Mouse (Mus musculus): ENCODE measurements around the gene Akt2. TPM values are rescaled to one million over a fixed set of nuclear protein-coding genes. Genes with fewer than 3 reads are reported as not detected.

Gene Akt2
- polyA plus RNA-seq, 1 experiment from 2014 or later: 72.3 TPM

DNA sequence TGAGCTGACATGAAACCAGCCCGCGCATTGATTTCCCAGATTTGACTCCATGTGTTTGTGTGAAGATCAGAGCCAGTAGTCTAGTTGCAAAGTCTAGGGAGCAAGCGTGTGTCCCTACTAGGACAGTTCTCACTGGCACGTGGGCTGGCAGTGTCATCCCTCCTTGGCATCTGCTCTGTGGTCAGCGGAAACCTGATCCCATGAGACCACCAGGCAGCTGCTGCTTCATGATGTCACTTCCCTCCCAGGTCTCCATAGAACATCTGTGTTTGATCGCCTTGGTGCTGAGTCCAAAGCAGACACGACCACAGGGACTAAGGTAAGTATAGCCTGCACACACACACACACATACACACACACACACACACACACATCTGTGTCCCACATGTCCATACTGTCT is 12.9 kb upstream of the Akt2 start:
- no peak overlapping the region for H3K27ac ChIP-seq (ENCODE audit: low read depth, low read length)
- H3K27me3 ChIP-seq (ENCODE audit: control insufficient read depth, insufficient read depth, low read length): no peaks in the 10 kb centered on the region
- WGBS: 84% methylated on average over 7 of the region's 7 CpGs
- no peaks in the 10 kb centered on the region for H3K9me3 ChIP-seq (ENCODE audit: control insufficient read depth, low read length)
- DNase-seq (ENCODE audit: low spot score) (no peak), ATAC-seq (replicated peaks; ENCODE audit: low FRiP score) (no peak)
- peaks cover 3% of the 10 kb centered on the region; the same call in 1 of the 2 replicates for H3K36me3 ChIP-seq (ENCODE audit: control insufficient read depth, insufficient read depth, low read length)
- H3K4me2 ChIP-seq (ENCODE audit: low read depth, low read length, severe bottlenecking): no peak overlapping the region
- no peak overlapping the region for H3K4me3 ChIP-seq (ENCODE audit: low read depth, low read length)
- no peak overlapping the region for H3K9ac ChIP-seq (ENCODE audit: low read length)
- H3K4me1 ChIP-seq (replicated peaks; ENCODE audit: control insufficient read depth, insufficient read depth, low read length): no peaks in the 10 kb centered on the region

DNA sequence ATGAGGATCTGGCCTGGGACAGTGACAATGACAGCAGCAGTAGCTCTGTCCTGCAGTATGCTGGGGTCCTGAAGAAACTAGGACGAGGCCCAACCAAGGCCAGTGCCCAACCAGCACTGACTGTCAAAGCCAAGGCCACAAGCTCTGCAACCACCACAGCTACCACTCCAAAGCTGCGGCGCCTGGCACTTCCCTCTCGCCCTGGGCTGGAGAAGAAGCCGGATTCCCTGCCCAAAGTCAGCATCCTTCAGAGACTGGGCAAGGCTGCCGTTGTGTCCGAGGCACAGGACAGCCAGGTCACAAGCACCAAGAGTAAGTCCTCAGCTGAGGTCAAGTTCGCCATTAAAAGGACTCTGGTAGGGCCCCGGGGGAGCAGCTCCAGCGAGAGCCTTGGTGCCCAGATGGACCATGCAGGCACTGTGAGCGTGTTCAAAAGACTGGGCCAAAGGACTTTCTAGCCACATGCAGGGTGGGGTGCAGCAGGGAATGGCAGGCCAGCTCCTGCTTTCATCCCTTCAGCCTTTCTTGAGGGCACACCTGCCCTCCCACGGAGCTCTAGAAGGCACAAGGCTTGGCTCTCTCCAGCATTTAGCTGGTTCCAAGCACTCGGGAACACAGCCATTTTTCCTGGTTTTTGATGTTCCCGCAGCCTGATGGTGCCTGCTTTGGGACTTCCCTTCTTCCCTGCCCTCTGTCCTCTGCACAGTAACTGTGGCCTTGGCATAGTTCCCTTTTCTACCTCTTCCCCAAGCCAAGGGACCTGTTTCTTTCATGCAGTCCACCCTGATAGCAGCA is 10.8 kb upstream of the Akt2 start:
- Histone ChIP-seq H3K4me1 (replicated peaks; ENCODE audit: control insufficient read depth, insufficient read depth, low read length) (no peaks in the 10 kb centered on the region), H3K27me3 (ENCODE audit: control insufficient read depth, insufficient read depth, low read length) (no peaks in the 10 kb centered on the region), H3K4me2 (ENCODE audit: low read depth, low read length, severe bottlenecking) (no peak overlapping the region), H3K9ac (ENCODE audit: low read length) (no peak overlapping the region), H3K36me3 (ENCODE audit: control insufficient read depth, insufficient read depth, low read length) (peaks cover 3% of the 10 kb centered on the region; the same call in 1 of the 2 replicates), H3K27ac (ENCODE audit: low read depth, low read length) (no peak overlapping the region), H3K4me3 (ENCODE audit: low read depth, low read length) (no peak overlapping the region), H3K9me3 (ENCODE audit: control insufficient read depth, low read length) (no peaks in the 10 kb centered on the region)
- WGBS: 93% methylated on average over 14 of the region's 14 CpGs
- ATAC-seq (replicated peaks; ENCODE audit: low FRiP score) (no peak), DNase-seq (ENCODE audit: low spot score) (no peak)

DNA sequence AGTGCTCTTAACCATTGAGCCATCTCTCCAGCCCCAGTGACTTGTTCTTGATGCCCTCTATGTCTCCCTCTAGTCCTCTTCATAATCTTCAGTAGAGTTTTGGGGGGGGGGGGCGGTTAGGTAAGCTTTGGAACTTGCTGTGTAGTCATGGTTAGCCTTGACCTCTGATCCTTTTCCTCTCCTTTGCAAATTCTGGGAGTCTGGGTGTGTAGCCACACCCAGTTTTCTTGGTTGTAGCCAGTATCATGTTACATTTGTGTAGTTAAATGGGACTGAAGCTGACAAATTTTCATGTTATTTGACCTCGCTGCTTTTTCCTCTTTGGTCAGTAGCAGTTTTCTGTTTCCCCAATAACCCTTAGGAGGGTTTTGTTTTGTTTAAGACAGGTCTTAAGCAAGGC is 4.5 kb upstream of the Akt2 start:
- Histone ChIP-seq H3K4me3 (ENCODE audit: low read depth, low read length) (no peak overlapping the region), H3K9me3 (ENCODE audit: control insufficient read depth, low read length) (no peaks in the 10 kb centered on the region), H3K27me3 (ENCODE audit: control insufficient read depth, insufficient read depth, low read length) (no peaks in the 10 kb centered on the region), H3K4me1 (replicated peaks; ENCODE audit: control insufficient read depth, insufficient read depth, low read length) (no peaks in the 10 kb centered on the region), H3K27ac (ENCODE audit: low read depth, low read length) (no peak overlapping the region), H3K36me3 (ENCODE audit: control insufficient read depth, insufficient read depth, low read length) (no peaks in the 10 kb centered on the region), H3K4me2 (ENCODE audit: low read depth, low read length, severe bottlenecking) (no peak overlapping the region), H3K9ac (ENCODE audit: low read length) (no peak overlapping the region)
- WGBS: 74% methylated on average over 2 of the region's 2 CpGs
- DNase-seq (ENCODE audit: low spot score): no peak
- ATAC-seq (replicated peaks; ENCODE audit: low FRiP score): no peak

DNA sequence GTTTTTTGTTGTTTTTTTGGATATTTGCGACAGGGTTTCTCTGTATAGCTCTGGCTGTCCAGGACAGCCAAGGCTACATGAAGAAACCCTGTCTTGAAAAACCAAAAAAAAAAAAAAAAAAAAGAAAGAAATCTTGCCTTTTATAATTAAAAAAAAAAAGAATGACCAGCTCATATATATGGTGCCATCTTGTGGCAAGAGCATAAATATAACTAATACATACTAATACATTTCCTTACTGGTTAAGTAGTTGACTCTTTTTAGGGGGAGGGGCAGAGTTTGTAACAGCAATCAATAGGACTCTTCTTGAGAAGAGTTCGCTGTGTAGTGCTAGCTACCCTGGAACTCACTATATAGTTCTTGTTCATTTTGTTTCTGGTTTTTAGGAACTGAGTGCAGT is 3.6 kb upstream of the Akt2 start:
- 83% methylated on average over 2 of the region's 2 CpGs for WGBS
- Histone ChIP-seq H3K9me3 (ENCODE audit: control insufficient read depth, low read length) (no peaks in the 10 kb centered on the region), H3K4me2 (ENCODE audit: low read depth, low read length, severe bottlenecking) (no peak overlapping the region), H3K4me3 (ENCODE audit: low read depth, low read length) (no peak overlapping the region), H3K27me3 (ENCODE audit: control insufficient read depth, insufficient read depth, low read length) (no peaks in the 10 kb centered on the region), H3K9ac (ENCODE audit: low read length) (no peak overlapping the region), H3K27ac (ENCODE audit: low read depth, low read length) (no peak overlapping the region), H3K36me3 (ENCODE audit: control insufficient read depth, insufficient read depth, low read length) (no peaks in the 10 kb centered on the region), H3K4me1 (replicated peaks; ENCODE audit: control insufficient read depth, insufficient read depth, low read length) (peaks cover 1% of the 10 kb centered on the region; the same call in 1 of the 2 replicates)
- ATAC-seq (replicated peaks; ENCODE audit: low FRiP score) (no peak), DNase-seq (ENCODE audit: low spot score) (no peak)

DNA sequence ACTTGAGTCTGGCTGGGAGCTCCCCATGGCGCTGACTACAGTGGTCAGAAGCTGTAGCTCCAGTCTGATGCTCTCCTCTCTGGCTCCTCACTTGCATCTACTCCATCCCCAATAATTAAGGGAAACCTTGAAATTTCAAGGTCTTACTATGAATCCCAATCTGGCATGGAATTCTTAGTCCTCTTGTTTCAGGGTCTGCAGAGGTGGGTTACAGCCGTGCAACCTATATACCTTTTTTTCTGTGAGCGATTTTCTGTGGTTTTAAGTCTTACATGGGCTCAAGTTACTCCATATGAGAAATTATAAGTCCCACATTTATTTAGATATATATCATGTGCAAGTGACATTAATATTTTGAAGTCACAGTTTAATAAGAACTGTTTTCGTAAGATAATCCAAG is 1.3 kb upstream of the Akt2 start:
- WGBS: 92% methylated on average over 4 of the region's 4 CpGs
- Histone ChIP-seq H3K27me3 (ENCODE audit: control insufficient read depth, insufficient read depth, low read length) (no peaks in the 10 kb centered on the region), H3K9me3 (ENCODE audit: control insufficient read depth, low read length) (no peaks in the 10 kb centered on the region), H3K4me2 (ENCODE audit: low read depth, low read length, severe bottlenecking) (no peak overlapping the region), H3K27ac (ENCODE audit: low read depth, low read length) (no peak overlapping the region), H3K4me1 (replicated peaks; ENCODE audit: control insufficient read depth, insufficient read depth, low read length) (peaks cover 8% of the 10 kb centered on the region; the same call in 1 of the 2 replicates), H3K36me3 (ENCODE audit: control insufficient read depth, insufficient read depth, low read length) (no peaks in the 10 kb centered on the region), H3K9ac (ENCODE audit: low read length) (no peak overlapping the region), H3K4me3 (ENCODE audit: low read depth, low read length) (no peak overlapping the region)
- ATAC-seq (replicated peaks; ENCODE audit: low FRiP score) (no peak), DNase-seq (ENCODE audit: low spot score) (no peak)

DNA sequence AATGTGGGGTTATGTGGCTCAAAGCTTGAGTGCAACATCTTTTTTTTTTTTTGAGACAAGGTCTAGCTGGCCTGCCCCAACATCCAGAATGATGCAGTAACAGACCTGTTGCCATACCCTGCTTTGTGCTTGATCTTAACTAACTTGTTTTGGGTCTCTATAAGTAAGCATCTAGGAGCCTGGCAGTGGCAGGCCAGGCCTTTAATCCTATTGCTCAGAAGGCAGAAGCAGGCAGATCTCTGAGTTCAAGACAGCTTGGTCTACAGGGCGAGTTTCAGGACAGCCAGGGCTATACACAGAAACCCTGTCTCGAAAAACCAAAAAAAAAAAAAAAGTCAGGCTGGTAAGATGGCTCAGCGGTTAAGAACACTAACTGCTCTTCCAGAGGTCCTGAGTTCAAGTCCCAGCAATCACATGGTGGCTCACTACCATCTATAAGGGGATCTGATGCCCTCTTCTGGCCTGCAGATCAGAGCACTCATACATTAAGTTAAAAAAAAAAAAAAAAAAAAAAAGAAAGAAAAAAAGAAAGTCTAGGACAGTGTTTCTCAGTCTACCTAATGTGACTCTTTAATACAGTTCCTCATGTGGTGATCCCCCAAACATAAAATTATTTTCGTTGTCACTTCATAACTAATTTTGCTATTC is 662 bp upstream of the Akt2 start:
- Histone ChIP-seq H3K27me3 (ENCODE audit: control insufficient read depth, insufficient read depth, low read length) (no peaks in the 10 kb centered on the region), H3K27ac (ENCODE audit: low read depth, low read length) (peak overlapping the region; percentile 98), H3K9ac (ENCODE audit: low read length) (peak overlapping the region; percentile 17; the same call in 1 of the 2 replicates), H3K4me3 (ENCODE audit: low read depth, low read length) (peak overlapping the region; percentile 70), H3K9me3 (ENCODE audit: control insufficient read depth, low read length) (no peaks in the 10 kb centered on the region), H3K4me2 (ENCODE audit: low read depth, low read length, severe bottlenecking) (peak overlapping the region; percentile 46), H3K4me1 (replicated peaks; ENCODE audit: control insufficient read depth, insufficient read depth, low read length) (peaks cover 8% of the 10 kb centered on the region; the same call in 1 of the 2 replicates), H3K36me3 (ENCODE audit: control insufficient read depth, insufficient read depth, low read length) (no peaks in the 10 kb centered on the region)
- no peak for DNase-seq (ENCODE audit: low spot score)
- ATAC-seq (replicated peaks; ENCODE audit: low FRiP score): no peak
- 55% methylated on average over 4 of the region's 4 CpGs for WGBS

DNA sequence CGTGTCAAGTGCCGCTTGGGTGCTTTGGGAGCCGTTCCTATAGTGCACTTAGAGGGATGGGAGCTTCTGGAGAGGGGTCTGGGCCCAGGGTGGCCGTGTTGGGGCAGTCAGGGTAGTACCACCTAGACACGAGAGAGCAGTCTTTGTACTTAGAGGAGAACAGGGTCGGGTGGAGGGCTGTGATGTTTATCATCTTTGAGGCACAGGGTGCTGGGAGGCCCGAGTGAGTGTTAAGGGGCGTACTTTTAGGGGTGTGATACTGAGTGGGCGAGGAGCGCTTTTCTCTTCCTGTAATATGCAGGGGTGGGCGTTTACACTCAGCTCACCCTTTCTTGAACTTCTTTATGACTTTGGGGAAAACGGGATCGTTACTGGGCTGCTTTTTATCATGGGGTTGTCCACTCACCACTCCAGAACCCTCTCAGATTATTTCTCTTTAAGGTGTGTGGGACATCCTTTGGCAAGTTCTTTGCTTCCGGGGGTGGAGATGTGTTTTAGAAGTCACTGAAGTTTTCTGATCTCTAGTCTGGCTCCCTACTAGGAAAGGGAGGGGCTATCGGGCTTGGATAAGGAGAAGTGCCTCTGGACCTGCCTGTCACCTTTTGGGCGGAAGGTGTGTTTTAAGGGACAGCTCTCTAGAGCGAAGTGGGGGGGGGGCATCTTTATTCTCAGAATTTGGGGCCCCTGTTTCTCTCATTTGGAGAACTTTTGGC is 1.0 kb downstream of the Akt2 start:
- peak overlapping the region; percentile 98 for H3K27ac ChIP-seq (ENCODE audit: low read depth, low read length)
- H3K9me3 ChIP-seq (ENCODE audit: control insufficient read depth, low read length): no peaks in the 10 kb centered on the region
- H3K36me3 ChIP-seq (ENCODE audit: control insufficient read depth, insufficient read depth, low read length): no peaks in the 10 kb centered on the region; the same call in 1 of the 2 replicates
- DNase-seq (ENCODE audit: low spot score) (no peak), ATAC-seq (replicated peaks; ENCODE audit: low FRiP score) (peak; percentile 78)
- peak overlapping the region; percentile 70 for H3K4me3 ChIP-seq (ENCODE audit: low read depth, low read length)
- 3% methylated on average over 17 of the region's 17 CpGs for WGBS
- H3K4me1 ChIP-seq (replicated peaks; ENCODE audit: control insufficient read depth, insufficient read depth, low read length): peaks cover 8% of the 10 kb centered on the region; the same call in 1 of the 2 replicates
- peak overlapping the region; percentile 85 for H3K9ac ChIP-seq (ENCODE audit: low read length)
- peak overlapping the region; percentile 59 for H3K4me2 ChIP-seq (ENCODE audit: low read depth, low read length, severe bottlenecking)
- H3K27me3 ChIP-seq (ENCODE audit: control insufficient read depth, insufficient read depth, low read length): no peaks in the 10 kb centered on the region

DNA sequence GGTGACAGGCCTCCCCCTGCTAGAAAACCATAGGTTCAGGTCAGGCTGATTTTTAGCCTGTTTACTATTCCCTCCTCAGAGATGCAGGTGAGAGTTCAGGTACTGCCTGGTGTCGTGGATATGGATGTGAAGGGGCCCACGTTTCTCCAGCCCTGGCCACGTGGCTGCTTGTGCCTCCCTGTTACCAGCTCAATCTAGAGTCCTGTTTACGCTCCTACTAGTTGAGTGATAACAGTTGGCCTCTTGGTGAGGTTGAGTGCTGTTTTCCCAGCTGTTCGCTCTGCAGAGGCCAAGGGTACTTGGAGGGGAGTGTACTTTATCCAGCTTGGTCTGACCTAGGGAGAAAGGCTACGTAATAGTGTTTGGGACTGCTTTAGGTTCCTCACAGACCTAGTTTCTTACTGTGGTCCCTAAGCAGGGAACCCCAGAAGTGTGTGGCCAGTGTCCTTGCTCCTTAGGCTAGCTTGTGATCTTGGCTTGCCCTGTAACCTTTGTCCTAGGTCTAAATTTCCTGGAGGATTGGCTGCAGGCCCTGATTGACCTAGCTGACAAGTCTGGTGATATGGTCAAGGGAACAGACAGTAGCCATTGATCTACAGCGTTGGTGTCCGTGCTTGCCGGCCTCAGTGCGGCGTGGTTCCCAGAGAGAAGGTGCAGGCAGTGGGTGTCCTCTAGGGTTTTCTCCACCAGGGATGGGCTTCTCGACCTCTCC is 1.7 kb downstream of the Akt2 start:
- no peaks in the 10 kb centered on the region; the same call in 1 of the 2 replicates for H3K36me3 ChIP-seq (ENCODE audit: control insufficient read depth, insufficient read depth, low read length)
- peak overlapping the region; percentile 70 for H3K4me3 ChIP-seq (ENCODE audit: low read depth, low read length)
- no peaks in the 10 kb centered on the region for H3K27me3 ChIP-seq (ENCODE audit: control insufficient read depth, insufficient read depth, low read length)
- ATAC-seq (replicated peaks; ENCODE audit: low FRiP score): no peak
- no peak overlapping the region for H3K27ac ChIP-seq (ENCODE audit: low read depth, low read length)
- DNase-seq (ENCODE audit: low spot score): no peak
- H3K9ac ChIP-seq (ENCODE audit: low read length): peak overlapping the region; percentile 85
- 79% methylated on average over 12 of the region's 12 CpGs for WGBS
- peak overlapping the region; percentile 59 for H3K4me2 ChIP-seq (ENCODE audit: low read depth, low read length, severe bottlenecking)
- peaks cover 8% of the 10 kb centered on the region; the same call in 1 of the 2 replicates for H3K4me1 ChIP-seq (replicated peaks; ENCODE audit: control insufficient read depth, insufficient read depth, low read length)
- H3K9me3 ChIP-seq (ENCODE audit: control insufficient read depth, low read length): no peaks in the 10 kb centered on the region
